Mouse (Mus musculus) embryo, embryonic 9.5 days (tissue): ENCODE data around the gene Vmn2r106.

Experiments used
- DNase-seq: peaks from one replicate; pipeline ENCODE4 v3.0.0-alpha.2; 2017; ENCODE audit errors: extremely low spot score

Gene Vmn2r106

GRCm38 (mm10) chr17:20285453-20285852 lies at the start of gene Vmn2r106:
TSS of gene Vmn2r106 (minus strand) at chr17:20285553.
- no peak for DNase-seq

- DNase-seq, result no peak
These were observed 20.4 kb upstream of the Vmn2r106 start for GRCm38 (mm10) chr17:20305790-20306189.

GRCm38 (mm10) chr17:20286906-20287305 lies 1.6 kb upstream of the Vmn2r106 start:
- no peak for DNase-seq

GRCm38 (mm10) chr17:20255522-20255921 lies 29.8 kb downstream of the Vmn2r106 start:
- DNase-seq, result no peak

GRCm38 (mm10) chr17:20234952-20235351 lies 50.4 kb downstream of the Vmn2r106 start, which contains the start of gene Vmn2r105:
TSS of gene Vmn2r105 (minus strand) at chr17:20235052.
- no peak for DNase-seq
